Mouse (Mus musculus) heart, postnatal 10 days (tissue): ENCODE results near the gene Maip1. TPM values are rescaled to one million over a fixed set of nuclear protein-coding genes. Genes with fewer than 3 reads are reported as not detected.

Source experiments
- DNase-seq, 2 experiments: peaks; one replicate each; pipeline ENCODE4 v3.0.0; 2021
- intact Hi-C: fragments of 180-260 bp; cut with DNase I; formaldehyde crosslinking; loops from one replicate; pipeline ENCODE4 v1.15.1; 2025
- total RNA-seq, 2 experiments: library from RNA; stranded (reverse); gene quantifications; 2 replicates each; pipeline ENCODE4 v1.2.3; 2021

The Maip1 gene
- 10 to 100 TPM; 11.7 to 11.9 TPM for total RNA-seq

GRCm38 (mm10) chr1:57406187-57407151 is at the start of gene Maip1, which contains the start of gene Tyw5:
Maip1 (plus strand) TSS chr1:57406328.
Tyw5 (minus strand) TSS chr1:57407101.
- intact Hi-C loops, result loop anchor here (5.0 kb wide), 1 partner anchor 986 kb away; the partner anchor contains the start of gene Bzw1
- DNase-seq, result peak; percentile 89 to 91

GRCm38 (mm10) chr1:57358546-57358945 is 47.6 kb upstream of the Maip1 start:
- DNase-seq, result no peak
- intact Hi-C loops, result no loop called here

GRCm38 (mm10) chr1:57367446-57367845 is 38.7 kb upstream of the Maip1 start:
- DNase-seq, result no peak
- intact Hi-C loops, result no loop called here

GRCm38 (mm10) chr1:57369111-57369510 is 37.0 kb upstream of the Maip1 start:
- intact Hi-C loops, result no loop called here
- DNase-seq, result no peak

GRCm38 (mm10) chr1:57370451-57370850 is 35.7 kb upstream of the Maip1 start:
- DNase-seq, result no peak
- intact Hi-C loops, result no loop called here

- DNase-seq, result no peak
- intact Hi-C loops, result no loop called here
These were observed 30.9 kb upstream of the Maip1 start for GRCm38 (mm10) chr1:57375276-57375675.

- intact Hi-C loops, result no loop called here
- no peak for DNase-seq
These were observed 29.3 kb upstream of the Maip1 start for GRCm38 (mm10) chr1:57376806-57377205.

- intact Hi-C loops, result no loop called here
- DNase-seq, result peak; percentile 96 to 97
These were observed 28.5 kb upstream of the Maip1 start, which contains the start of gene 1700066M21Rik for GRCm38 (mm10) chr1:57377376-57378341. 1700066M21Rik (plus strand) TSS chr1:57377620.

GRCm38 (mm10) chr1:57386519-57386918 is 19.6 kb upstream of the Maip1 start:
- no peak for DNase-seq
- intact Hi-C loops, result no loop called here

- intact Hi-C loops, result no loop called here
- DNase-seq, result no peak
These were observed 18.3 kb upstream of the Maip1 start for GRCm38 (mm10) chr1:57387876-57388275.

GRCm38 (mm10) chr1:57388402-57389155 is 17.5 kb upstream of the Maip1 start:
- intact Hi-C loops, result no loop called here
- DNase-seq, result no peak

GRCm38 (mm10) chr1:57390993-57391790 is 14.9 kb upstream of the Maip1 start:
- intact Hi-C loops, result loop anchor here (5.0 kb wide), 1 partner anchor 1504 kb away; no protein-coding TSS in a partner anchor
- DNase-seq, result no peak

- DNase-seq, result no peak
- intact Hi-C loops, result loop anchor here (5.0 kb wide), 1 partner anchor 1505 kb away; no protein-coding TSS in a partner anchor
These were observed 13.7 kb upstream of the Maip1 start for GRCm38 (mm10) chr1:57392417-57392816.

GRCm38 (mm10) chr1:57394051-57394450 is 12.1 kb upstream of the Maip1 start:
- peak; percentile 34 to 71 for DNase-seq

GRCm38 (mm10) chr1:57400321-57400720 is 5.8 kb upstream of the Maip1 start:
- no peak for DNase-seq
- intact Hi-C loops, result no loop called here

More at GRCm38 (mm10) chr1:57394051-57394450, 12.1 kb upstream of the Maip1 start:
- intact Hi-C loops, result loop anchor here (5.0 kb wide), 1 partner anchor 1507 kb away; no protein-coding TSS in a partner anchor

GRCm38 (mm10) chr1:57400877-57401276 is 5.3 kb upstream of the Maip1 start:
- no peak for DNase-seq
- intact Hi-C loops, result no loop called here

- no peak for DNase-seq
- intact Hi-C loops, result no loop called here
These were observed 4.0 kb upstream of the Maip1 start for GRCm38 (mm10) chr1:57402116-57402515.

GRCm38 (mm10) chr1:57408994-57409393 is 2.9 kb downstream of the Maip1 start:
- intact Hi-C loops, result loop anchor here (5.0 kb wide), 1 partner anchor 983 kb away; the partner anchor contains the start of gene Bzw1
- DNase-seq, result no peak

GRCm38 (mm10) chr1:57413397-57413796 is 7.3 kb downstream of the Maip1 start:
- intact Hi-C loops, result no loop called here
- DNase-seq, result no peak
